Mouse (Mus musculus) embryo, embryonic 9.5 days (tissue): Measurements from ENCODE around the gene Emc8.
A peak's percentile ranks its signal among the peaks of the same experiment; 100 is the strongest.

Experiments used
- DNase-seq: peaks from one replicate; pipeline ENCODE4 v3.0.0-alpha.2; 2017; ENCODE audit errors: extremely low spot score

Gene Emc8

DNA sequence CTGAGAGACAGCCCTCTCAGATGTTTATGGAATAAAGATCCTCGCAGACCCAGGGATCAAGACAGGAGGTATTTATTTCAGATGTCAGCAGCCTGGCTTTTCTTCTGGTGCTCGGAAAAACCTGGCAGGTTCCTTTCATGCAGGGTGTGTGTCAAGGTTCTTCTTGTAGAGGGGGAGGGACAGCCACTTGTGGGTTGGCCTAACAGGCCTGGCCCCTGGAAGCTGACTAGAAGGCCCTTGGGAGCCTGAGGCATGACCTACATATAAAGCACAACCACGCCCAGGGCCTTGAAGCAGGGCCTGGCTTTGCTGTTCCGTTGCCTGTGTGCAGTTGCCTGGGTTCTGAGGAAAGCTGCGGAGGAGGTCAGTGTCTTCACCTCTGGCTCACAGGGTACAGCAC, 16.7 kb upstream of the Emc8 start:
- no peak for DNase-seq

DNA sequence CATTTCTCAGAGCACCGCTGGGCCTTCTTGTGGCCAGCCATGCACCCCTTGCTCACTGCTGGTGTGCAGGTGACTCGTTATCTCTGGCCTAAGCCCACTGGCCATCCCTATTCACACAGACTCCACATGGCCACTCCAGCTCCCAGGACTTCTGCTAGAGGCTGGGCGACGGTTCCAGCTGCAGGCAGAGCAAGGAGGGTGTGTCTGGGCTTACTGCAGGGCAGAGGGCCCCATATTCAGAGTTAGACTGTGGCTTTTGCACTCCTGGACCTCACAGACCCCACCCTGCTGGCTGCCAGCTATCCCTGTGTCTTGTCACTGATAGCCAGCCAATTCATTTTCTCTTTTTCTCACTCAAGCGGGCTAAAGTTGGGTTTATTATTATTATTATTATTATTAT, 15.7 kb upstream of the Emc8 start:
- DNase-seq = no peak

- peak; percentile 68 for DNase-seq
Measured at GRCm38 (mm10) chr8:120683602-120684001, 15.2 kb upstream of the Emc8 start.

DNA sequence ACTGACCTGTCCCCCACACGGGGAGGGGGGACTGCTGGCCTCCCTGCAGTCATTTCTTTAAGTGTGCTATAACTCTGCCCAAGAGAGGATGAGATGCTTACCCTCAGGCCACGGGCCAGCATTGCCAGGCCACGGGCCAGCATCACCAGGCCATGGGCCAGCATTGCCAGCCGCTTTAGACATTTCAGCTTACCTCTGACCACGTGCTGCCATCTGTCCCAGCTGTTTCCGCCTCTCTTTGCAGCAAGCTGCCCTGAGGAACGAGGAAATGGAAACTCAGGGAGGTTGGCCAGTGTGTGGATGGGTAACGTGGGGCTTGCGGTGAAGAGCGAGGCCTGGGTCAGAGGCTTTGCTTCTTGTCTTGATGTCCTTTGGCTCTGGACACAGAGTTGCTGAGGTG, 12.7 kb upstream of the Emc8 start:
- no peak for DNase-seq

- DNase-seq = peak; percentile 42
Measured at GRCm38 (mm10) chr8:120680405-120680804, 12.0 kb upstream of the Emc8 start.

- no peak for DNase-seq
Measured at GRCm38 (mm10) chr8:120679629-120680387, 11.4 kb upstream of the Emc8 start.

DNA sequence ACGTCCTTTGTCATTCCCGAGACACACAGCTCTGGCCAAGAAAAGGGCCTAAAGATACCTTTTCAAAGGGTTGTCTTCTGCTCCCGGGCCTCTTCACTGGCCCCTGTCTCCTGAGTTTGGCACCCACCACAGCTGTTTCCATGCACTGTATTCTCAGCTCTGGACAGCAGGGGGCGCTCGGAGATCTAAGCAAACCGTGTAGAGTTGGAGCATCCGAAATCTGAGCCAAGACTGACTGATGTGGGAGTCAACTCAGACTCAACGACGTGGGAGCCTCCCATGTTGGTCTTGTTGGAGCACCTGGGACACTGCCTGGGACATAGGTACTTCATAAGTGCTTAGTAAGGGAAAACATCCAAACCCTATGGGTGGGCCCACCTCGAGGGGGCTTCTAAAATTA, 10.1 kb upstream of the Emc8 start:
- DNase-seq = peak; percentile 82

- no peak for DNase-seq
Measured at GRCm38 (mm10) chr8:120675718-120676117, 7.3 kb upstream of the Emc8 start.

DNA sequence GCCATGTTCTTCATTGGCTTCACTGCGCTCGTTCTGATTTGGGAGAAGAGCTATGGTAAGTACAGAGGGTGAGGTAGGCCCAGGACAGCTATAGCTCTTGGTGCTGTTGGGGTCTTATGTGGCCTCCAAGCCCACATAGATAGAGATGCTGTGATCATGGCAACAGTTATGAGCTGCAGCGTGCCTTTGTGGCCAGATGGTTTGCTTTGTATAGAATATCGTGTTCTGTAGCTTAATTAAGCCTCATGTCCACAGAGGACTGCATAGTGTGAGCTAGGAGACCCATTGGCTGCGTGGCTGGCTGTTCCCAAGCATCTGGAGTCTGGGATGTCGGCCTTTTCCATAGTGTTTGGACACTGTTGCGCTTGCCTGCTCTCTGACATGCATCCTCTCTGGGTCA, 4.9 kb upstream of the Emc8 start:
- DNase-seq = no peak

- no peak for DNase-seq
Measured at GRCm38 (mm10) chr8:120672626-120673229, 4.4 kb upstream of the Emc8 start.

- DNase-seq = no peak
Measured at GRCm38 (mm10) chr8:120671775-120672174, 3.4 kb upstream of the Emc8 start.

- peak; percentile 97 for DNase-seq
Measured at GRCm38 (mm10) chr8:120667561-120668373, 606 bp downstream of the Emc8 start, which contains the start of the genes Gm27021 and Cox4i1. TSS of gene Gm27021 (minus strand) at chr8:120668079. TSS of gene Cox4i1 (plus strand) at chr8:120668222.

DNA sequence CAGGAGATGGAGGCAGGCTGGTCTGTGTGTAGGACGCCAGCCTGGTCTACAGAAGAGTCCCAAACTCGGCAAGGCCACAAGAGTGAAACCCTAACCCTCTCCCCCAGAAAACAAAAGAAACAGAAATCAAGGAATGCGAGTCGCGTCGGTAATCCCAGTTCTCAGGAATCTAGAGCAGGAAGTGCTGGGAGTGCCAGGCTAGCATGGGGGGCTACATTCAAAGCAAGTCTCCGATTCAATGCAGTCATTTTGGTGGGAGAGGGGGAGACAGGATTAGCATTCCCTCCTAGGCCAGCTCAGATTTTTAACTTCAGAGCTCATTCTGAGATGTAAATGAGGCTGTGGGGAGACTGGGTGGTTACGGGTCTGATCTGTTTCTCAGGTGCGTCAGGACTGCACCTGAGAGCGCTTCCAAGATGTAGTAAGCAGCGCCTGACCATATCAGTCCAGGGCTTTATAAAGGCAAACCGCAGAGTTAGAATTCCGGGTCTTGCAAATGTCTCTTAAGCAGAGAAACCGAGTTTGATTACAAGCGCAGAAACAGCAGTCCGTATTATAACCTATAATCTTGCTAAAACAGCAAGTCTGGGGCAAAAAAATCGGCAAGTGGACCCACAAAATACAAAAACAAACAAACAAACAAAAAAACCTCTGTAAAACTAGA, 1.4 kb downstream of the Emc8 start:
- peak; percentile 32 for DNase-seq

DNA sequence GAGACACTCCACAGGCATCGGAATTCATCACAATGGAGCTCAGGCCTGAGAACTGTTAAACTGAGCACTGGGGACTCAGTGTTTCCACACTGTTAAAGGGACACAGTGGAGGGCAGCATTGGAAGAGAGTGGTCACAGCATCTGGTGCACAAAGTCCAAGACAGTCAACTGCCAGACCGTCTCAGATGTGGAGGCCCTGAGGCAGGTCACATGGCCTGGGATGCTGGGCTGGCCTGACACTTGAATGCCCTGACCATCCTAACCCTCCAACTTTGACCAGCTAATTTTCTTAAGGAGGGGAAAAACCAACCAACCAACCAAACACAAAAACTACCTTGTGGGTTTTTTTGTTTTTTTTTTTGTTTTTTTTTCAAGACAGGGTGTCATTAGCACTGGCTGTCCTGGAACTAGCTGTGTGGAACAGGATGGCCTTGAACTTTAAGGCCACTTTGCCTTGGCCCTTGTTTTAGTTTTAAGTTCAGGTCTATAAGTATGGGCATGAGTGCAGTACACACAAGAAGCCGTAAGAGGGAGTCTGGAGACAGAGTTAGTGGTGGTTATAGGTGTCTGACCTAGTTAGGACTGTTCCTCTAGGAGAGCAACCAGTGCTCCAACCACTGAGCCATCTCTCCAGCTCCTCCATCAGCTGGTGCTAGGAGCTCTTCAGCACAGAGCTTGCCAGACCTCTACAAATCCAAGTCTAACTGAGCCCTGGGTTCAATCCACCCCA, 2.5 kb downstream of the Emc8 start:
- no peak for DNase-seq

DNA sequence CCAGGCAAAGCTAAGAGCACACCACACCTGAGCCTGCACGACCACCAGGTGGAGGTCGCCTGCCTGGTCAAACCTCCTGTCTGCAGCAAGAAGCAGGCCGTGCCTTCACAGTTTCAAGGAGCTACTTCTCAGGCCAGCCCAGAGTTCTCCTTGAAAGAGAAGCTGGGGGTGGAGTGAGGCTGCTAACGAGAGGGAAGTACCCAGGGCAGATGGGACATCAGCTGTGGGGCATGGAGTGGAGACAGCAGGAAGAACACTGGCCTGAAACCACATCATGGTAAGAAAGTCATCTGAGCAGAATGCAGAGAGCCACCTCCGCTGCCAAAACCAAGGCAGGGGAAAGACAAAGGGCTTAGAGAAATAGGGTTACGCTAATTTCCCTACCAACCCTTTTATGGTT, 3.8 kb downstream of the Emc8 start:
- no peak for DNase-seq

DNA sequence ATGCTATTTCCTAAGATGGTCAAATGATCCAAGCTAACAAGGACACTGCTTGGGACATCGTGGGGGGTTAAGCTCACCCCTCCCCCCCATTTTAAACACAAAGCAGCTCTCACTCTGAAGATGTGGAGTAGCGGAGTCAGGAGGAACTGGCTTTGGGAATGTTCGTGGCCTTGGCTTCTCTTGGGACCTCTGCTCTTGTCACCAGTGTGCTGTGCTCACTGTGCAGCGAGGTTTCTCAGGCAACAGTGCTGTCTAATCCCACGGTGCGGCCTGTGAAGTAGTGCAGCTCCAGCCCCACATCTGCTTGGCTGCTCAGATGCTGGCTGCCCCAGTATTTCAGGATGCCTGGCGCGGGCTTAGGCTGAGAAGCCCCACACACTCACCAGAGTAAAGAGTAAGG, 11.0 kb downstream of the Emc8 start:
- no peak for DNase-seq

DNA sequence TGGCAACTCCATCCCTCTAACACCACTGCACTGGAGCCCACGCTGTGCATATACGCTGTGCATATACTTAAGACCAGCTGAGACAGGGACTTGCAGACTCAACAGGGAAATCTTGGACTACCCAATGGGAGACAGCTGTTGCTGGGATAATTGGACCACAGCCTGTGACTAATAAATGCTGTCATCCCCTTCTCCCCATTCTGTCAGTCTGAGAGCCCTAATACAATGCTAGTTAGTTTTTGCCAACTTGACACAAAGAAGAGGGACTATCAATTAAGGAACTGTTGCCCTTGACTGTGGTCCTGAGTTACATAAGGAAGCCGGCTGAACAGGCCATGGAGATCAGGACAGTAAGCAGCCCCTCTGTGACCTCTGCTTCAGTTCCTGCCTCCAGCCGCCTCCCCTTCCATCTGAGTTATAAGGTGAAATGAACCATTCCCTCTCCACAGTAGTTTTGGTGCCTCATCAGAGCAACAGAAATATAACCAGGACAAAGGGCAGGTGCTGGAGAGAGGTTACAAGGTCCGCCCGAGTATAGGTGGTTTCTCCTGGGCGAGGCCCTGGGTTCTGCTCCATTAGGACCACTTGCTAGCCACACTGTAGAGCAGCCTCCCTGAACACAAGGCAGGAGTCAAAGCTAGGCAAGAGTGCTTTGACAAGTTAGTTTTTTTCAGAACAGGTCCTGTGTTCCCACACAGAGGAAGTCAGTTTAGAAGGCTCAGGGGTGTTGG, 11.9 kb downstream of the Emc8 start:
- DNase-seq = no peak

- no peak for DNase-seq
Measured at GRCm38 (mm10) chr8:120647532-120647931, 20.8 kb downstream of the Emc8 start, which contains the start of gene 1190005I06Rik. TSS of gene 1190005I06Rik (minus strand) at chr8:120647632.

DNA sequence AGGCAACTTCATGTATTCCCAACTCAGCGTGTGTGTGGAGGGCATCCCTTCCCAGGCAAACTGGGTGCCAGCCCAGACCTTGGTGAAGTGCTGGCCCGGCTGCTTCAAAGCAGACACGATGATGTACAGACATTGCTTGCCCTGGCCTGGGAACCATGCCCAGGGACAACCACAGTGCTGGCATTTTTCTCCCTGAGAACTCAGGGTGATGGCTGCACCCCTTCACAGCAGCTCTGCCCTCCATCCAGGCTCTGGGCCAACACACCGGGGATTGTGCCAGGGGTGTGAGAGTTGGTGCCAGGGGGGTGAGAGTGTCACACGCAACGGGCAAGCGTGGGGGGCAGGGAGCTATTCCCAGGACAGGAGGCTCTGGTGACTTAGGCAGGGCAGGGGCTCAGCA, 23.7 kb downstream of the Emc8 start:
- no peak for DNase-seq

GRCm38 (mm10) chr8:120642031-120642662, 26.2 kb downstream of the Emc8 start:
- DNase-seq = no peak
